Mouse (Mus musculus) activated CD4-positive, CD25-positive, alpha-beta regulatory T cell, adult 4 months (primary cell): ENCODE measurements around the gene Dnajb1. TPM values are rescaled to one million over a fixed set of nuclear protein-coding genes. Genes with fewer than 3 reads are reported as not detected.

ENCODE experiments used
- ATAC-seq: one replicate; pipeline ENCODE4 v1.8.0; 2017
- polyA plus RNA-seq, 2 experiments: library from polyadenylated mRNA; unstranded; fragments of 100-300 nt; shearing (Covaris generic); gene quantifications; one replicate each; pipeline ENCODE4 v1.2.1; 2017

The Dnajb1 gene
- polyA plus RNA-seq, 2 experiments from 2014 or later = 40.7 to 44.0 TPM

DNA sequence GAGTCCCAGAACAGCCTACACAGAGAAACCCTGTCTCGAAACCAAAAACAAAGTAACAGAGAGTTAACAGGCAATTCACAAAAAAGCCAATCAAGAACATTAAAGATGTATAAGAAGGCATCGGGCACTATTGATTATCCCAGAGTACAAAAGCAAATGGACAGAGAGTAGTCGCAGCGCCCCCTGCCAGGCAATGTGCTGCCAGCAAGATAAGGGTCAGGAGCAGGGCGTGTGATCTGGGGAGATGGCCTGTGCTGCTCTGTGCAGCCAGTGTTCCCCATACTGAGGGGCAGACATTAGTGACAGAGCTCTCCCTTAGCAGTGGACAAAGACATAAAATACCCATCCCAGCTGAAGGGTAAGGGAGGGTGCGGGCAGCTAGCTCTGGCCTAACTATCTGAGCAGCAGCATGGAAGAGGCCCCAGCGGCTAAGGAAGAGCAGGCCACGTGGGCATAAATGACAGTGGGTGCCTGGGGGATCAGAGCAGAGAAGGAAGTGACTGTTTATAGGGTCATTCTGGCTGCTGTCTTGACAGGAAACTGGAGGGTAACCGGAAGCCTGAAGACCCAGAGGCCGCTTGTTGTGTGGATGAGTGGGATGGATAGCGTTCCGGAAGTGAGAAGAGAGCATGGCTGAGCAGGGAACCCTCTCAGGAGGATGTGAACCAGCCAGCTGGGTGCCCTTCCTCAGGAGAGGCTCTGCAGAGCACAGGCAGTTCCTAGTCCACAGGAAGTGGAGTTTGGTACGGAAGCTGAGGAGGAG, 48.7 kb downstream of the Dnajb1 start:
- no peak for ATAC-seq

DNA sequence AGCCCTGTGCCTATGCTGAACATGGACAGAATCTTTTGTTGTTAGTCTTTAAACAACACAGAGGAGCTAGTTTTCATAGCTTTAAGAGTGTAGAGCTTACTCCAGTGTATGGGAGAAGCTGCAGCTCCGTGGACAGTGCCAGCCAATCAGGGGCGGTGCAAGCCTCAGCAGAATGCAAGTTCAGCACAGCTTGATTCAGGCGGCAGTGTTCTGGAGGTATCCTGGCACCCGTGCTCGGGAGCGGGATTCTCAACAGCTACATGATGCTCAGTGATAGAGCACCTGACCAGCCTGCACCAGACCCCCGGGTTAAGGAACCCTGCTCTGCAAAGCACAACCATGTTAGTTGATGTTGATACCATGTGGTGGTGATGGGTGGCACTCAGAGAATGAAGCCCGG, 52.6 kb downstream of the Dnajb1 start:
- ATAC-seq = no peak

DNA sequence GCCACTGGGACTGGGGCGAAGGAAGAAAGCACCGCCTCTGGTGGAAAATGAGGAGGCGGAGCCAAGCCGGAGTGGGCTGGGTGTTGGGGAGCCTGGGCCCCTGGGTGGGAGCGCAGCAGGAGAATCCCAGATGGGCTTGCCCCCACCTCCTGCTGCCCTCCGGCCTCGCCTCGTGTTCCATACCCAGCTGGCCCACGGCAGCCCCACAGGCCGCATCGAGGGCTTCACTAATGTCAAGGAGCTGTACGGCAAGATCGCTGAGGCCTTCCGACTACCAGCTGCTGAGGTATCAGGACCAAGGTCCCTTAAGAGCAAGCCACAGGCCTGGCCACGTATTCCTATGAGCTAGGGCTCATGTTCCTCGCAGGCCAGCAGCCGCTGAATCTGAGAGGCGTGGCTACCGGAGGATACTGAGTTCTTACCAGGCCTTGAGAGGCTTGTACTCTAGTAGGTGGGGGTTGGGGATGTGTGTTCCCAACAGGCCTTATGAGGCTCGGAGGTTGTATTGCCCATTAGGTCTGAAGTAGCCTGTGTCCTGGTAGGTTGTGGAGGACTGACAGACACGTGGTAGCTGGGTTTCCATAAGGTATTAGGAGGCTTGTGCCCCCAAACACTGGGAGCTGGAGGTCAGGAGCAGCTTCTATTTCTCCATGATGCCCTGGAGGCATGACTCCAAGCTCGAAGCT, 53.1 kb downstream of the Dnajb1 start:
- ATAC-seq = no peak

Other genes with a start within 250 kb of the Dnajb1 start
- under 1 TPM in 1 of 2 experiments, not detected in 1; 0.15 TPM for gene Clgn, start 218.3 kb upstream of the Dnajb1 start, polyA plus RNA-seq
- gene Scoc, start 149.8 kb upstream of the Dnajb1 start, polyA plus RNA-seq = 10 to 100 TPM; 22.6 to 27.6 TPM
- gene Olfr370, start 72.4 kb upstream of the Dnajb1 start, polyA plus RNA-seq = not detected
- gene Ndufb7, start 41.5 kb upstream of the Dnajb1 start, polyA plus RNA-seq = 100 to 1,000 TPM; 350 to 354 TPM
- gene Tecr, start 222 bp upstream of the Dnajb1 start, polyA plus RNA-seq = 100 to 1,000 TPM; 421 to 424 TPM
- gene Gipc1, start 44.5 kb downstream of the Dnajb1 start, polyA plus RNA-seq = 10 to 100 TPM; 21.5 to 26.8 TPM
- gene Ptger1, start 58.5 kb downstream of the Dnajb1 start, polyA plus RNA-seq = 1 to 10 TPM in 1 of 2 experiments, under 1 TPM in 1; 0.93 to 1.1 TPM
- 10 to 100 TPM; 13.7 to 26.9 TPM for gene Pkn1, start 91.0 kb downstream of the Dnajb1 start, polyA plus RNA-seq
- gene Ddx39, start 107.0 kb downstream of the Dnajb1 start, polyA plus RNA-seq = 100 to 1,000 TPM; 164 to 195 TPM
- gene Adgre5, start 133.1 kb downstream of the Dnajb1 start, polyA plus RNA-seq = 100 to 1,000 TPM; 167 to 170 TPM